Mouse (Mus musculus) kidney, postnatal 0 days (tissue): ENCODE measurements around the gene Garem2. TPM values are rescaled to one million over a fixed set of nuclear protein-coding genes. Genes with fewer than 3 reads are reported as not detected.
"Not testable (repeated sequence)": the region's sequence is repeated elsewhere in the genome, so short reads cannot be mapped to it uniquely, and the experiment has no call there.

Experiments
- ATAC-seq: fragments of 200-750 bp; cut with Nextera tagmentation; replicated peaks from 2 replicates; pipeline ENCODE4 v1.8.0; 2017; ENCODE audit warnings: low read depth, moderate number of reproducible peaks, moderate TSS enrichment, moderate library complexity; ENCODE audit not compliant: low FRiP score
- DNase-seq: peaks from one replicate; pipeline ENCODE4 v3.0.0-alpha.2; 2016; ENCODE audit warnings: low spot score
- H3K27ac ChIP-seq: fragments of 300-500 bp; sonication (generic); 2 replicates; pipeline ENCODE4 v1.5.1; 2014; ENCODE audit warnings: mild to moderate bottlenecking
- H3K27me3 ChIP-seq: fragments of 300-500 bp; sonication (generic); 2 replicates; pipeline ENCODE4 v1.6.1; 2014; ENCODE audit warnings: low read length, mixed read lengths; ENCODE audit not compliant: insufficient read depth
- H3K36me3 ChIP-seq: fragments of 300-500 bp; sonication (generic); 2 replicates; pipeline ENCODE4 v1.6.1; 2014; ENCODE audit warnings: low read length, mixed read lengths; ENCODE audit not compliant: insufficient read depth
- H3K4me1 ChIP-seq: fragments of 300-500 bp; sonication (generic); replicated peaks from 2 replicates; pipeline ENCODE4 v1.6.1; 2014; ENCODE audit warnings: antibody characterized with exemption, low read length, mixed read lengths; ENCODE audit not compliant: insufficient read depth
- H3K4me2 ChIP-seq: fragments of 300-500 bp; sonication (generic); 2 replicates; pipeline ENCODE4 v1.6.1; 2014; ENCODE audit warnings: mild to moderate bottlenecking, low read length, moderate library complexity, mixed read lengths
- H3K4me3 ChIP-seq: fragments of 300-500 bp; sonication (generic); replicated peaks from 2 replicates; pipeline ENCODE4 v1.5.1; 2014; ENCODE audit warnings: low read depth, low read length
- H3K9ac ChIP-seq: fragments of 300-500 bp; sonication (generic); 2 replicates; pipeline ENCODE4 v1.6.1; 2014; ENCODE audit warnings: low read depth, low read length
- H3K9me3 ChIP-seq: fragments of 300-500 bp; sonication (generic); replicated peaks from 2 replicates; pipeline ENCODE4 v1.6.1; 2016; ENCODE audit warnings: low read length, inconsistent platforms, mixed read lengths
- CTCF ChIP-seq: IDR thresholded peaks from 2 replicates; pipeline ENCODE4 v1.5.1; 2016; ENCODE audit warnings: antibody characterized with exemption, low read depth, mild to moderate bottlenecking, moderate library complexity
- WGBS: fragments of 180-500 bp; shearing (Covaris S2); extraction: QIAGEN DNeasy Blood & Tissue Kit; methylation state at CpG from one replicate; pipeline ENCODE4 v1.1.7; 2014; 5-methylcytosine and 5-hydroxymethylcytosine counted together
- polyA plus RNA-seq: library from polyadenylated mRNA; unstranded; fragments of >200 nt; fragmentation: Nextera tagmentation; extraction: Ambion mirVana; gene quantifications from 2 replicates; pipeline ENCODE4 v1.2.1, GENCODE M21; 2015

Garem2 gene
- 0.33 and 0.36 TPM in 2 replicates for polyA plus RNA-seq

DNA sequence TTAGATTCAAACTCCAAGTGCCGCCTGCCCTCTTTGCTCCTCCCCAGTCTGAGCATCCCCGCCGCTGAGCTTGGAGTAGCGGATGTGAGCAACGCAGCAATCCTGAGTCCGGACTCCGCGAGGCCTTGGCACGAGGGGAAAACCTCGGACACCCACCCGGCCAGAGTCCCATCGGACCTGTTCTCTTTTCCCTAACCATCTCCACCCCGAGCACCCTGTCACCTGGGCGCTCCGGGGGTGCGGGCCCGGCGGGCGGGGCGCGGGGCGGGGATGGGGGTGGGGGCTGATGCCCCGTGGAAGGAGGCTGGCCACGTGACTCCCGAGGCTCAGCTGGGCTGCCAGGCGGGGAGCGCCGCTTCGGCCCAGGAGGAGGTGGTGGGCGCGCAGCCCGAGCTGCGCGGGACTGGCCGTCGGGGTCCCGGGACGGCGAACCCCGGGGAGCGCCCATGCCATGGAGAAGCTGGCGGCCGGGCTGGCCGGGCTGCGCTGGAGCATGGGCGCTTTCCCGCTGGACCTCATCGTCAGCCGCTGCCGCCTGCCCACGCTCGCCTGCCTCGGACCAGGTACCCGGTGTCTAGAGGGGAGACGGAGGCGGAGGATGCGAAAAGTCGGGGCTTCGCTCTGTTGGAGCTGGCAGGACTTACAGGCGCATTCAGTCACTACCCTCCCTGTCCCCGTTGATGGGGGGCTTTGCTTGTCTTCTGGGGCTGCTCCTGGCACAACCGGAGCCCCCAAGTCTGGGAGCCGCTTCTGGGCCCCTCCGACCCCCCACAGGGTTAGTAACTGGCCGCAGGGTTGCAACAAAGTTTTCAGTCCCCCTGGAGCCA, at the start of gene Garem2:
Gene Garem2 (plus strand): TSS at position 321 of the 827 bp plus-strand sequence.
- Histone ChIP-seq H3K4me3 (peak within 1 kb of the TSS; percentile 41), H3K27me3 (peaks cover 21% of the 10 kb centered on the region), H3K9me3 (no peaks in the 10 kb centered on the region), H3K9ac (0 out of 2 replicates have a peak within 1 kb of the TSS, but pooled peaks have one; percentile 27), H3K4me2 (peak within 1 kb of the TSS; percentile 76), H3K36me3 (no peaks in the 10 kb centered on the region), H3K27ac (no peak within 1 kb of the TSS), H3K4me1 (peaks cover 20% of the 10 kb centered on the region)
- ATAC-seq (no peak), DNase-seq (no peak)
- WGBS, result 2% methylated on average over 65 of the region's 65 CpGs
- no peak for TF ChIP-seq CTCF

DNA sequence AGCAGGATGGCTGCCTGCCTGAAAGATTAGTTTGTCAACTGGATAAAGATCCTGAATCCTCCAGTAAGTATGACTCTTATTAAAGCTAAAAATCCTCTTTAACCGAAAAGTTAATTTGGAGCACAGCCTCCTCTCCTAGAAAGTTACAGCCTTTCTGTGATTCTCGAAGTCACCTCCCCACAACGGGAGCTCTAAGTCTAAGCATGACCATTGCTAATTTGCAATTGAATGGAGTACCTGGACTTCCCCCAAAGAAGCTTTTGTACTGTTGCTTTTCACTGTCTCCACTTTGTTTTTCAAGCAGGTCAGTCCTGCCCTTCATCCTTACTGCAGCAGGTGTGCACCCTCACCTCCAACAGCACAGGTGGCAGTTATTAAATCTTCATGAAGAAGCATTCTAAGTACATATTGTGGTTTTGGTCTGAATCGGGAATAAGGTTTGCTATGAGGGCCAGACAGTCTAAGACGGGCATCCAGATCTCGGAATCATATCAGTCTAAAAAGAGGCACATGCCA, 46.7 kb upstream of the Garem2 start:
- Histone ChIP-seq H3K4me1 (no peaks in the 10 kb centered on the region), H3K9me3 (no peaks in the 10 kb centered on the region), H3K4me3 (no peak overlapping the region), H3K27ac (no peak overlapping the region), H3K9ac (no peak overlapping the region), H3K36me3 (0 out of 2 replicates have a peak, but pooled peaks cover 9% of the 10 kb centered on the region), H3K27me3 (no peaks in the 10 kb centered on the region), H3K4me2 (no peak overlapping the region)
- DNase-seq (no peak), ATAC-seq (no peak)
- WGBS, result 88% methylated on average over 6 of the region's 6 CpGs
- no peak for TF ChIP-seq CTCF

DNA sequence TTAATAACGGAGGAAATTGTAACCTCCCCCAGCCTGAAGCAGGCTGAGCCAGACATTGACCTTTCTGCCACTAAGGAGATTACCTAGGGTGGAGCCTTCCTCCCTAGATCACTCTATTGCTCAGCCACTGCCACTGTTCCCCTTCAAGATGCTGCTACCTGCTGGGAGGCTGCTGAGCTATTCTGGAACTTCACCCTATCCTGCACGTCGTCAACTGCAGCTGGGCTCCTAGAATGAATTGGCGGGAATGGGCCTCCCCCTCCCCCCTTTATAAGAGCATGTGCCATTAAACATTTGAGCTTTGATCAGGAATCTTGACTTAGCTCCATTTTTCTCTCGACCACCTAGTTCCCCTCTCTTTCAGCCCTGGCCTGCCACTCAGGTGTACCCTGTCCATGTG, 45.4 kb upstream of the Garem2 start:
- not testable (repeated sequence) for H3K4me1 ChIP-seq, H3K27me3 ChIP-seq, DNase-seq, H3K27ac ChIP-seq, H3K9me3 ChIP-seq, H3K4me2 ChIP-seq, ATAC-seq, H3K9ac ChIP-seq, H3K4me3 ChIP-seq
- 80% methylated on average over 5 of the region's 5 CpGs for WGBS
- H3K36me3 ChIP-seq, result peaks cover 12% of the 10 kb centered on the region; the same call in 1 of the 2 replicates

DNA sequence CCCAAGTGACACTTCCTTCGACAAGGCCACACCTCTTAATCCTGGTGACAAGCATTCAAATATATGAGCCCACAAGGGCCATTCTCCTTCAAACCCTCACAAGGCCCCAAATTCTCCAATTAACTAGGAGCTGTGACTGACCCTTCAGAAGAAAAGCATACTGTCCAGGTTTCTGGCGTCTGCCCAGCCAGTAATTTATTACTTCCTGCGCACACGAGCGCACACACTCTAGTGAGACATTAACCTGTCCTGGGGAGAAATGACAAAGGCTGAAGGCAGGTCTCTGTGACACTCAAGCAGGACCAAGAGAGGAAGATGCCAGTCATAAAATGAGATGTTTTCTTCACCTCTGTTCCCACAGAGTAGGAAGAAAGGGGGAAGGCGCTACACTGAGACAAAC, 37.2 kb upstream of the Garem2 start:
- peaks cover 12% of the 10 kb centered on the region; the same call in 1 of the 2 replicates for H3K36me3 ChIP-seq
- no peaks in the 10 kb centered on the region for H3K4me1 ChIP-seq
- no peaks in the 10 kb centered on the region for H3K9me3 ChIP-seq
- peak; percentile 39 for DNase-seq
- H3K4me3 ChIP-seq, result no peak overlapping the region
- 0 out of 2 replicates have a peak, but pooled peaks have one; percentile 21 for ATAC-seq
- WGBS, result 13% methylated on average over 6 of the region's 6 CpGs
- no peak overlapping the region for H3K9ac ChIP-seq
- H3K27ac ChIP-seq, result no peak overlapping the region
- no peak for TF ChIP-seq CTCF
- no peaks in the 10 kb centered on the region for H3K27me3 ChIP-seq
- no peak overlapping the region for H3K4me2 ChIP-seq

DNA sequence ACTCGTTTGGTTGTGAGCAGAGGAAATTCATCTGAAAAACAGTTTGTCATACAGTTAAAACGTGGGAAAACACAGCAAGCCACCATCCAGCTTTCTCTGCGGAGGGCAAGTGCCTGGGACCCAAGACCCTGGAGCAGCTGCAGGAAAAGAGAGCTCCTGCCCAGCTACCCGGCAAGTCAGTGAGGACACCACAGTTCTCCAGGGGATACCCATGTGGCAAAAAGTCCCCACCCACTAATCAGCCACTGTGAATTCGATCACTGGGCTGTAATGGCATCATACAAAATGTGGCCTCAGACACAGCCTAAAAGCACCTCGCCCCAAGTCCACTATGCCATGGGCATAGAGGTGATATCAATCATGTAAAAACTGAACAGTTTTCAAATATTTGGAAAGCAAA, 33.3 kb upstream of the Garem2 start:
- H3K4me3 ChIP-seq, result no peak overlapping the region
- no peak for TF ChIP-seq CTCF
- no peak for DNase-seq

DNA sequence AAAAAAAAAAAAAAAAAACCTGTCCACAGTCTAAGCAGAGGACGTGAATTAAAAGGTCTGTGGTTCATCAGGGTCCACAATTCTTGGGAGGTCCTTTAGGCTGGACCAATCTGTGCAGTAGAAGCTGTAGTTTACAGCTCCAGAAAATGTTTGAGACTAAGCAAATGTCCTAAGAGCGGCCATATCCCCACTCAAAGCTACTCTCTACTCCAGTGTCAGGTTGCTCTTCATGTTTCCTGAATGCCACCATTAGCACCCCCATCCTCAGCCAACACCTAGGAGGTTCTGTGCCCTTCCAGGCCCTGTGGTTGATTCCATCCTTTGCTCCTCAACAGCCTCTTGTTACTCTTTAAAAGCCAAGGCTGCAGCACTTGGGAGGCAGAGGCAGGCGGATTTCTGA, 32.6 kb upstream of the Garem2 start:
- H3K4me1 ChIP-seq, result no peaks in the 10 kb centered on the region
- peak overlapping the region; percentile 88 for H3K4me2 ChIP-seq
- no peak for TF ChIP-seq CTCF
- peak overlapping the region; percentile 75; the same call in 1 of the 2 replicates for H3K9ac ChIP-seq
- 23% methylated on average over 3 of the region's 3 CpGs for WGBS
- H3K27ac ChIP-seq, result no peak overlapping the region
- DNase-seq (no peak), ATAC-seq (no peak)
- peak overlapping the region; percentile 80 for H3K4me3 ChIP-seq
- H3K27me3 ChIP-seq, result no peaks in the 10 kb centered on the region
- H3K36me3 ChIP-seq, result peaks cover 5% of the 10 kb centered on the region; the same call in 1 of the 2 replicates
- H3K9me3 ChIP-seq, result no peaks in the 10 kb centered on the region

More for the DNA sequence above, 33.3 kb upstream of the Garem2 start:
- 69% methylated on average over 6 of the region's 6 CpGs for WGBS
- H3K27me3 ChIP-seq, result no peaks in the 10 kb centered on the region
- H3K36me3 ChIP-seq, result peaks cover 5% of the 10 kb centered on the region; the same call in 1 of the 2 replicates
- no peaks in the 10 kb centered on the region for H3K4me1 ChIP-seq
- no peak overlapping the region for H3K27ac ChIP-seq
- H3K4me2 ChIP-seq, result peak overlapping the region; percentile 88
- H3K9ac ChIP-seq, result no peak overlapping the region
- ATAC-seq, result no peak
- H3K9me3 ChIP-seq, result no peaks in the 10 kb centered on the region
